Mouse (Mus musculus) embryonic facial prominence, embryonic 14.5 days (tissue): ENCODE results near the gene Hepacam. TPM values are rescaled to one million over a fixed set of nuclear protein-coding genes. Genes with fewer than 3 reads are reported as not detected.

Experiments used
- ATAC-seq: fragments of 200-750 bp; cut with Nextera tagmentation; 2 replicates; pipeline ENCODE4 v1.8.0; 2017; ENCODE audit warnings: low read depth, moderate number of reproducible peaks, moderate TSS enrichment
- DNase-seq: peaks from one replicate; pipeline ENCODE4 v3.0.0-alpha.2; 2015; ENCODE audit warnings: low spot score
- H3K27ac ChIP-seq: fragments of 300-500 bp; sonication (generic); replicated peaks from 2 replicates; pipeline ENCODE4 v1.5.1; 2014; ENCODE audit warnings: low read depth, mild to moderate bottlenecking, low read length, moderate library complexity
- H3K27me3 ChIP-seq: fragments of 300-500 bp; sonication (generic); replicated peaks from 2 replicates; pipeline ENCODE4 v1.6.1; 2014; ENCODE audit warnings: low read length; ENCODE audit not compliant: control insufficient read depth, insufficient read depth
- H3K36me3 ChIP-seq: fragments of 300-500 bp; sonication (generic); 2 replicates; pipeline ENCODE4 v1.6.1; 2014; ENCODE audit warnings: low read length, mixed read lengths; ENCODE audit not compliant: control insufficient read depth, insufficient read depth
- H3K4me1 ChIP-seq: fragments of 300-500 bp; sonication (generic); 2 replicates; pipeline ENCODE4 v1.6.1; 2014; ENCODE audit warnings: antibody characterized with exemption, low read length; ENCODE audit not compliant: control insufficient read depth, insufficient read depth
- H3K4me2 ChIP-seq: fragments of 300-500 bp; sonication (generic); 2 replicates; pipeline ENCODE4 v1.6.1; 2014; ENCODE audit warnings: low read depth, mild to moderate bottlenecking, low read length, moderate library complexity, mixed read lengths
- H3K4me3 ChIP-seq: fragments of 300-500 bp; sonication (generic); 2 replicates; pipeline ENCODE4 v1.5.1; 2014; ENCODE audit warnings: low read depth, mild to moderate bottlenecking, low read length
- H3K9ac ChIP-seq: fragments of 300-500 bp; sonication (generic); 2 replicates; pipeline ENCODE4 v1.6.1; 2014; ENCODE audit warnings: low read depth, mild to moderate bottlenecking, low read length, moderate library complexity, mixed read lengths
- H3K9me3 ChIP-seq: fragments of 300-500 bp; sonication (generic); 2 replicates; pipeline ENCODE4 v1.6.1; 2016; ENCODE audit warnings: low read length; ENCODE audit not compliant: control insufficient read depth
- WGBS: fragments of 180-500 bp; shearing (Covaris S2); extraction: QIAGEN DNeasy Blood & Tissue Kit; methylation state at CpG from one replicate; pipeline ENCODE4 v1.1.7; 2014; 5-methylcytosine and 5-hydroxymethylcytosine counted together
- polyA plus RNA-seq: library from polyadenylated mRNA; unstranded; fragments of >200 nt; fragmentation: Nextera tagmentation; extraction: Ambion mirVana; gene quantifications from 2 replicates; pipeline ENCODE4 v1.2.1, GENCODE M21; 2014

Hepacam gene
- polyA plus RNA-seq, 1 experiment from 2014 or later, result 0.14 TPM

DNA sequence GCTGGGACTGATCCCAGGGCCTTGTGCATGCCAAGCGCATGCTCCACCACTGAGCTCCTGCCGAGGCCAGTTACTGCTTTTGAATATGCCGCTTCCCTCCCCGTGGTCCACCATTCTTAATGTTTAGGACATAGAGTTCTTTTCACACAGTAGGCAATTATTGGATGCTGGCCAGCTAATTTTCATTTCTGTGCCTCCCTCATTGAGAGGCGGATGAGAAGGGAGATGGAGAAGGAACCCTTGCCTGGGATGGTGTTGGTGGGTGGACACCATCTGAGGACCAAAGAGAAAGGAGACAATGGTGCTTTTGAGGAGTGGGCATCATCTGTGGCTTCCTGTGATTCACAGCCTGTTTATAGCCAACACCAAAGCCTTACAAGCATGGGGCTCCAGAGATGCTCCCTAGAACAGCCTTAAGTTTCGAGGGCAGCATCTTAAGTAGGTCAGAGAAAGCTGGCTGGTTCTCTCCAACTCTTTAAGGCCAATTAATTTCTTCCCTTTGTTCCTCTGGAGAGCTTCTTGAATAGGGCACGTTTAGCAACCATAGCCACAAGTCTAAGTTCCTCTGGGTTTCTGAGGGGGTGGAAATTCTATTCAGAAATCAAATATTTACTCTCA, 8.3 kb upstream of the Hepacam start:
- Histone ChIP-seq H3K36me3 (no peaks in the 10 kb centered on the region), H3K27me3 (no peaks in the 10 kb centered on the region), H3K4me3 (no peak overlapping the region), H3K9me3 (no peaks in the 10 kb centered on the region), H3K27ac (peak overlapping the region; percentile 72), H3K9ac (no peak overlapping the region), H3K4me1 (peaks cover 12% of the 10 kb centered on the region; the same call in 1 of the 2 replicates), H3K4me2 (no peak overlapping the region)
- ATAC-seq (no peak), DNase-seq (peak; percentile 4)
- WGBS, result 82% methylated on average over 7 of the region's 7 CpGs

DNA sequence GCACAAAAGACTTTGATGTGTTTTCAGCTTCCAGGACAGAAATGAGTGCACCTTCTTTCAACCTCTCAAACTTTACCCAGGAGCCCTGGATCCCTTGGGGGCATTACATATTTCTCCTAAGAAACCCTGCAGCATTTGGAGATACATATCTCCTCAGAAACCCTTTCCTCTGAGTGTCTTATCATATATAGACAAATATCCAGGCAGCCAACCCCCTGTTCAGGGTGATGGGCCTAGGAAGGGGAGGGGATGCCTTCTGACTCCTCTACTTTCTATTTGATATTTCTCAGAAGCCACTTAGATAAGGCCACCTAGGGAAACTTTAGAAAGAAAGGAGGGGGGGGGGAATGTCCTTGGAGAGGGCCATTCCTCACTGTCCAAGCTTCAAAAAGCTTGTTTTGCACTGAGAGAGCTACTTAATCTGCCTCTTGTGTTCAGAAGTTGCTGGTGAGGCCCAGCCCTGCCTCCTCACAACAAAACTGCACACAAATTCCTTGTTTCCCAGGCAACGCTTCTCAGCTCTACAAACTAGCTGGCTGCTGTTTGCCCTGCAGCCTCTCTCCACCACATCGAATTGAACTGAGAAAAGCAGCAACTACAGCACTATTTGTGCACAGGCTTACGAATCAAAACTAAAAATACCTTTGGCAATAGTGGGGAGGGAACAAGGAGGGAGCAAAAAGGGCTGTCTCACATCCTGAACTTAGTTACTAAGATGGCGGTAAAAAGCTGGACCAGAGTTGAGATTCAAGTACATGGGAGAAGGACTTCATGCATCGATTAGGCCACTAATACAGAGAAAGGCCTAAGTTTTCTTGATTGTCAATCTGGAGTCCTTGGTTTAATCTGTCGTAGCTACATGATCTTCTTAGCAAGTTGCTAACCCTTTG, 7.6 kb upstream of the Hepacam start:
- Histone ChIP-seq H3K27me3 (no peaks in the 10 kb centered on the region), H3K4me1 (peaks cover 12% of the 10 kb centered on the region; the same call in 1 of the 2 replicates), H3K27ac (peak overlapping the region; percentile 72), H3K4me3 (no peak overlapping the region), H3K4me2 (no peak overlapping the region), H3K9me3 (no peaks in the 10 kb centered on the region), H3K36me3 (no peaks in the 10 kb centered on the region), H3K9ac (0 out of 2 replicates have a peak overlapping the region, but pooled peaks have one; percentile 22)
- 41% methylated on average over 6 of the region's 6 CpGs for WGBS
- DNase-seq (peak; percentile 87), ATAC-seq (peak; percentile 86)

DNA sequence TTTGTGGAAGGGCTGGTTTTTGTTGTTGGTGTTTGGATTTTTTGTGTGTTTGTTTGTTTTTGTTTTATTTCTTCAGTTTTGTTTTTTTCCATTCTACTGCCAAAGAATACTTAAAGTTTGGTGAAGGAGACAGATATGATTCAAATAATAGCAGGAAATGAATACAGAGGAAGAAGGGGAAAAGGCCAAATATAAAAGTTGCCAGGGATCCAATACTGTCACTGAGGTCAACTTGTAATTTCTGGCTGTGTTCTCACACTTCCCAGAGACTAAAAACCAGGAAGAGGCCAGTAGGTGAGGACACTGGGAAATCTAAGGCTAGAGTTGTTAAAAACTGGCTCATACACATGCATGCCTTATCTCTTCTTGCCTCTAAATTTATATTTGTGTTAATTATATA, 5.1 kb upstream of the Hepacam start:
- H3K4me1 ChIP-seq, result peaks cover 12% of the 10 kb centered on the region; the same call in 1 of the 2 replicates
- no peaks in the 10 kb centered on the region for H3K27me3 ChIP-seq
- H3K27ac ChIP-seq, result no peak overlapping the region
- no peak overlapping the region for H3K4me3 ChIP-seq
- H3K9me3 ChIP-seq, result no peaks in the 10 kb centered on the region
- DNase-seq, result no peak
- H3K36me3 ChIP-seq, result no peaks in the 10 kb centered on the region
- ATAC-seq, result no peak
- no peak overlapping the region for H3K9ac ChIP-seq
- no peak overlapping the region for H3K4me2 ChIP-seq

DNA sequence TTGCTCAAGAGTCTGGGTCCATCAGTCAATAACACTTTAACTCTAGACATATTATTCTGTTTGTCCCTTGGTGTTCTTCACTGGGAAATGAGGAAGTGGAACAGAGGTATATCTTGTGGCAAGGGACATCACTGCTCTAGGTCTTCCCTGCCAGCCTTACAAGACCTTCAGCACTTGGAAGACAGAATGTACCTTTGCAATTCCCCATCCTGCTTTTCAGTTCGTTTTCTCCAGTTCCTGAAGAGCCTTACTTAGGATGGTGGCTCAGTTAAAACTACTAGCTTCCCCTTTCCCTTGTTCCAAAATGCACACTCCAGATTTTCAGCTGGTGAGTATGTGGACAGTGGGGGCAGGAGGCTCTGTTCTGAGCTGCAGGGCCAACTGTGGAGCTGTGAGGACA, 4.3 kb upstream of the Hepacam start:
- H3K9ac ChIP-seq, result no peak overlapping the region
- WGBS, result 55% methylated on average over 1 of the region's 1 CpGs
- H3K9me3 ChIP-seq, result no peaks in the 10 kb centered on the region
- H3K4me3 ChIP-seq, result no peak overlapping the region
- H3K27ac ChIP-seq, result no peak overlapping the region
- DNase-seq (no peak), ATAC-seq (no peak)
- no peaks in the 10 kb centered on the region for H3K27me3 ChIP-seq
- H3K4me2 ChIP-seq, result no peak overlapping the region
- H3K36me3 ChIP-seq, result no peaks in the 10 kb centered on the region
- peaks cover 12% of the 10 kb centered on the region; the same call in 1 of the 2 replicates for H3K4me1 ChIP-seq

DNA sequence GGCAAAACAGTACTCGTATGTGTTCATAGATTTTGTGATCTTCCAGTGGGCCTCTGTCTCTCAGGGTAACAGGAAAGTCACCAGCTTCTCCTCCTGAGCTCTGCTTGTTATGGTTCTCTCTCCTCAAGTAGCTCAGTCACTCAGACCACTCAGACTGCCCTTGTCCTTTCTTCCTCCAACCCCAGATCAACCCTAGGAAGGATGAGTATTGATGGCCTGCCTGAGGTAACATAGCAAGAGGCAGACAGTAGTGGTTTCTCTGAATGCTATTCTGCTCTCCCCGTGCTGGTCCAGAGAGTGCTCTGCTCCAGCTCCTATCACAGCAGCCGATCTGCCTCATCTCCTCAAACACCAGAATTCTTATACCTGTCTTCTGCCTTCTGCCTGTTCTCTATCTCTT, 3.6 kb upstream of the Hepacam start:
- Histone ChIP-seq H3K27me3 (no peaks in the 10 kb centered on the region), H3K4me2 (no peak overlapping the region), H3K27ac (no peak overlapping the region), H3K9ac (no peak overlapping the region), H3K9me3 (no peaks in the 10 kb centered on the region), H3K4me3 (no peak overlapping the region), H3K4me1 (peaks cover 12% of the 10 kb centered on the region; the same call in 1 of the 2 replicates), H3K36me3 (no peaks in the 10 kb centered on the region)
- DNase-seq, result no peak
- ATAC-seq, result no peak
- 66% methylated on average over 3 of the region's 3 CpGs for WGBS

DNA sequence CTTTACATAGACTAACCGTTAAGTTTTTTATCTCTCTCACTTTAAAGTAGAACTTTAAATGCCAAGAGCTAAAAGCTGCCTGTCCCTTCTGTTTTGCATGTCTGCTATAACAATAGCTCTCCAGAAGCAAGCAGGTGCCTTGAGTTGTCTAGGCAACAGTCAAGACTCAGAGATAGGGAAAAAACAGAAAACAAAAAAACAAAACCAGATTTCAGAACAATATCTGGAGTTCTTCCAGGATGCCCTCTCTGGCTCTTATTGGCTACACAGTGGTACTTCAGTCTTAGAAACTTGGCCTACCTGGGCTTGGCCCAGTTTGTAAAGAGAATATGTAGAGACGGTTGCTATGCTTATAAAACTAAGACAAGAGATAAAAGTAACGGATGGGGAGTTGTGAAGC, 2.8 kb upstream of the Hepacam start:
- Histone ChIP-seq H3K27ac (no peak overlapping the region), H3K4me2 (no peak overlapping the region), H3K36me3 (no peaks in the 10 kb centered on the region), H3K27me3 (no peaks in the 10 kb centered on the region), H3K4me3 (no peak overlapping the region), H3K9ac (no peak overlapping the region), H3K9me3 (no peaks in the 10 kb centered on the region), H3K4me1 (peaks cover 9% of the 10 kb centered on the region; the same call in 1 of the 2 replicates)
- DNase-seq, result no peak
- WGBS, result 84% methylated on average over 3 of the region's 3 CpGs
- ATAC-seq, result no peak

DNA sequence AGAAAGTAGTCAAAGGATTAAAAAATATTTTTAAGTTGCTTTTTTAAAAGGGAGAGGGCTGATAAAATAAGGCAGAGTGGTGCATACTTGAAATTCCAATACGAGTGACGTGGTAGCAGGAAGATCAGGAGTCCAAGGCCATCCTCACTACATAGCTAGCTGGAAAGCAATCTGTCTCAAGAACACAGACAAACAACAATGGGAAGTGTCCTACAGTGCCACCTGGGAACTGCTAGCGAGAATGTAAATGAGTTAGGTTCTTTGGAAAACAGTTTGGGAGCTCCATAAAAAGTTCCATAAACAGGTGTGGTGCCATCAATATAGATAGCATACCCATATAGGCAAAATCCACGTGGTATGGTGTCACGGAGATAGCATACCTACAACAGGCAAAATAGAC, 1.4 kb upstream of the Hepacam start:
- Histone ChIP-seq H3K4me2 (no peak overlapping the region), H3K4me1 (no peaks in the 10 kb centered on the region; the same call in 1 of the 2 replicates), H3K36me3 (no peaks in the 10 kb centered on the region), H3K4me3 (no peak overlapping the region), H3K27ac (no peak overlapping the region), H3K27me3 (no peaks in the 10 kb centered on the region), H3K9me3 (no peaks in the 10 kb centered on the region), H3K9ac (no peak overlapping the region)
- 62% methylated on average over 5 of the region's 5 CpGs for WGBS
- no peak for DNase-seq
- no peak for ATAC-seq

DNA sequence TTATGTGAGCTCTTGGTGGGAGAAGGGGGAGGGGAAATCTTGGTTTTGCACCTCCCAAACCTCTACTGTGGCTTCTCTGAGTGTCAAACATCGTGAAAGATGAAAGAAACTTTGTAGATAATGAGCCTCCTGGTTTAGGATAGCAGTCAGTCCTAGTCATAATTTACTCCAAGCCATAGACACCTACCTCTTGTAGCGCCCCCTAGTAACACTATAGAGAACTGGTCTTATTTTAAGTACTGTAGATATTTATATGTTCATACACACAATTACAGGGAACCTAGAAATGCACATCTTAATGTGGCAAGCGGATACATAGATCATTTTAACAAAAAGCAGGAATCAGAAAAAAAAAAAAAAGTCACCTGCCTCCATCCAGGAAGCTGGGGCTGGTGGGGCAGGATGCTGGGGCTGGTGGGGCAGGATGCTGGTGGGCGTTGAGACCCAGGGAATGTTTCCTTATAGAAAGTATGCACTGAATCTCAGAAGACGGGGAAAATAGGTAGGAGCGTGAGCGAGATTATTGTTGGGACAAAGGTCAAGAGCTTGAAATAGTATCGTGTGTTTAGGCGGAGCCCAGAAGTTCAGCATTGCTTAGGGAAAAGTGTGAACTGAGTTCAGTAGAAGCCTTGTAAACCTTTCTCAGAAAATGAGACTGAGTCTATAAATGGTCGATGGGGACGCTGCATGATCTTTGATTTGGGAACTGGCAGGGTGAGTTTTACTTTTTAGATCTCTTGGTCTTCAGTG, 1.1 kb downstream of the Hepacam start:
- H3K36me3 ChIP-seq, result no peaks in the 10 kb centered on the region
- 75% methylated on average over 11 of the region's 11 CpGs for WGBS
- no peak overlapping the region for H3K9ac ChIP-seq
- H3K27ac ChIP-seq, result no peak overlapping the region
- H3K27me3 ChIP-seq, result no peaks in the 10 kb centered on the region
- DNase-seq (no peak), ATAC-seq (no peak)
- H3K4me1 ChIP-seq, result no peaks in the 10 kb centered on the region
- no peak overlapping the region for H3K4me2 ChIP-seq
- no peaks in the 10 kb centered on the region for H3K9me3 ChIP-seq
- no peak overlapping the region for H3K4me3 ChIP-seq
